Mouse (Mus musculus): ENCODE results near the gene Zfp800. TPM values are rescaled to one million over a fixed set of nuclear protein-coding genes. Genes with fewer than 3 reads are reported as not detected.

Gene Zfp800
- polyA plus RNA-seq (2016; fragmentation: Nextera tagmentation; extraction: Ambion mirVana) = 16.9 and 17.8 TPM in 2 replicates

DNA sequence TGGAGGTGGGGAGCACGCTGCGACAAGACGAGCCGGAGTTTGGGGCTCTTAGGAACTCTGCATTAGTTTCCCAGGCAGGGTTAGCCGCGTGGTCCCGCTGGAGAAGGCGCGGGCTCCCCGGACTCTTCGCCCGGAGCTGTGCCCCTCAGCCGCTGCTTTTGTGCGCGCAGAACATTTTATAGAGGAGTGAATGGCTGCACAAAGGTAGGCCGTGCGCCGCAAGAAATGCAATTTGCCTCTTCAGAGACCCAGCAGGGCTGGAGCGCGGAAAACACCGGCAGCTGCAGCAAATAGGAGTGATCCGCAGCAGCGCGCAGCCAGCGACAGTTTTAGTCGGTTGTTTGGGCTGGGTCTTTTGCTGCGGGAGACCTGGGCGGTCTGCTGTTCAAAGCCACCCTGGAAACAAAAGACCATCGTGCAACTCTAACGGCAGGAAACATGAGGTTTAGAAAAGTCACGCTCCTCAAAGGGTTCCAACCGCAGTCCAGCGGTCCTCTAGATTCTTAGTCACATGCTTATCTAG, at the start of gene Zfp800:
TSS of gene Zfp800 (minus strand) at position 325 of the 523 bp plus-strand sequence.
- peak; percentile 72 for DNase-seq (ENCODE audit: low spot score)
- peak within 1 kb of the TSS; percentile 59 for H3K4me3 ChIP-seq
- peaks cover 58% of the 10 kb centered on the region for H3K27me3 ChIP-seq (replicated peaks; ENCODE audit: low read depth, poor library complexity, severe bottlenecking)
- H3K36me3 ChIP-seq (replicated peaks) = no peaks in the 10 kb centered on the region
- H3K4me1 ChIP-seq = no peaks in the 10 kb centered on the region
- WGBS = under 1% methylated on average over 33 of the region's 33 CpGs
- 0 out of 2 replicates have a peak, but pooled peaks cover 6% of the 10 kb centered on the region for H3K9me3 ChIP-seq
- H3K27ac ChIP-seq (replicated peaks) = peak within 1 kb of the TSS; percentile 78

DNA sequence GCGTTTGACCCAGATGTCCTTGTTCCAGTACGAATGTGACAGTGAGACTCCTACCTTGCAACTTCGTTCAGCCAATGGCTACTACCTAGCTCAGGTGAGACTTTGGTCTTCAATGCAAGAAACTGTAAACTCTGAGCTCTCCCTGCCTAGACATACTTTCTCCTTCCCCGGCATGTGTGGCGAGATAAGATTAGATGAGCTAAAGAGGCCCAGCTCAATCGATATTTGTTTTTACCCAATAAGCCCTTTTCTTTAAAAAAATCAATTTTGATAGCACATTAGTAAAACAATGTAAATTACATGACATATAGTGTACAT, 33.7 kb upstream of the Zfp800 start:
- H3K27ac ChIP-seq (replicated peaks) = no peak overlapping the region
- H3K4me3 ChIP-seq = no peak overlapping the region
- no peak for DNase-seq (ENCODE audit: low spot score)
- no peaks in the 10 kb centered on the region for H3K4me1 ChIP-seq
- H3K9me3 ChIP-seq = no peaks in the 10 kb centered on the region
- peaks cover 10% of the 10 kb centered on the region for H3K36me3 ChIP-seq (replicated peaks)
- WGBS = 77% methylated on average over 6 of the region's 6 CpGs
- H3K27me3 ChIP-seq (replicated peaks; ENCODE audit: low read depth, poor library complexity, severe bottlenecking) = no peaks in the 10 kb centered on the region

DNA sequence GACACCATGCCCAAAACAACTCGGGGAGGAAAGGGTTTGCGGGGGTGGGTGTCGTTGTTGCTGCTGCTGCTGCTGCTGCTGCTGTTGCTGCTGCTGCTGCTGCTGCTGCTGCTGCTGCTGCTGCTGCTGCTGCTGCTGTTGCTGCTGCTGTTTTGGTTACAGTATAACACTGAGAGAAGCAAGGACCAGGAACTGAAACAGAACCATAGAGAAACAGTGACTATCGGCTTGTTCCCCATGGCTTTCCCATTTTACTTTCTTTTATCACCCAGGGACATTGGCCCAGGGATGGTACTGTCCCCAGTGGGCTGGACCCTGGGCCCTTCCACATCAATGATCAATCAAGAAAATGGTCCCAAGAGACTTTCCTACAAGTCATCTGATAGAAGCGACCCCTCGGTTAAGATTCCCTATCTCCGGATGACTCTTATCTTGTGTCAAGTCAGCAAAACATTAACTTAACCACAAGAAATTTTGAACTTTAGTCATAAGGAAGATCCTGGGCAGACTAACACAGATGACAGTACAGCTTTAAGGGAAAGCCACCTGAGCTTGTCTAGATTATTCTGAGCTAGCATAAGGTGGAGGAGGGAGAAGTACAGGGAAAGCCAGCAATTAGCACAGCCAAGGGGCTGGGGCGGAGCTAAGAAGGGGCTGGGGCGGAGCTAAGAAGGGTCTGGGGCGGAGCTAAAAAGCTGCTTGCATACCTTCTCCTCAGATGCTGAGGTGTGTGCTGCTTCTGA, 33.2 kb upstream of the Zfp800 start:
- 80% methylated on average over 10 of the region's 10 CpGs for WGBS
- no peak overlapping the region for H3K27ac ChIP-seq (replicated peaks)
- H3K36me3 ChIP-seq (replicated peaks) = peaks cover 14% of the 10 kb centered on the region
- no peaks in the 10 kb centered on the region for H3K27me3 ChIP-seq (replicated peaks; ENCODE audit: low read depth, poor library complexity, severe bottlenecking)
- no peaks in the 10 kb centered on the region for H3K9me3 ChIP-seq
- DNase-seq (ENCODE audit: low spot score) = no peak
- H3K4me3 ChIP-seq = no peak overlapping the region
- H3K4me1 ChIP-seq = no peaks in the 10 kb centered on the region

DNA sequence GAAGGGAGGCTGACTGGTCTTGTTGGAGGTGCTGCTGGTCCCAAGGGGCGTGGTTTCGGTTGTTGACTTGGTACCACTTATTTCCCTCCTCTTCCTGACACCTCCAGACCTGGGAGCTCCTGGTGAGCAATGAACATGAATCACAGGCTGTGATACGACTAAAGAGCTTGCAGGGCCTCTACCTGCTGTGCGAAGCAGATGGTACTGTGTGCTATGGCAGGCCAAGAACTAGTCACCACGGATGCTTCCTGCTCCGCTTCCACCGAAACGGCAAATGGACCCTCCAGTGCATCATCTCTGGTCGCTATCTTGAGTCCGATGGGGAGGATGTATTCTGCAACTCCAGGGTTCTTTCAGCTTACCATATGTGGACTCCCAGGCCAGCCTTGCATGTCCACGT, 32.1 kb upstream of the Zfp800 start:
- Histone ChIP-seq H3K27ac (replicated peaks) (no peak overlapping the region), H3K4me3 (no peak overlapping the region), H3K27me3 (replicated peaks; ENCODE audit: low read depth, poor library complexity, severe bottlenecking) (no peaks in the 10 kb centered on the region), H3K9me3 (no peaks in the 10 kb centered on the region), H3K4me1 (peaks cover 6% of the 10 kb centered on the region), H3K36me3 (replicated peaks) (peaks cover 24% of the 10 kb centered on the region)
- WGBS = 89% methylated on average over 11 of the region's 11 CpGs
- no peak for DNase-seq (ENCODE audit: low spot score)

DNA sequence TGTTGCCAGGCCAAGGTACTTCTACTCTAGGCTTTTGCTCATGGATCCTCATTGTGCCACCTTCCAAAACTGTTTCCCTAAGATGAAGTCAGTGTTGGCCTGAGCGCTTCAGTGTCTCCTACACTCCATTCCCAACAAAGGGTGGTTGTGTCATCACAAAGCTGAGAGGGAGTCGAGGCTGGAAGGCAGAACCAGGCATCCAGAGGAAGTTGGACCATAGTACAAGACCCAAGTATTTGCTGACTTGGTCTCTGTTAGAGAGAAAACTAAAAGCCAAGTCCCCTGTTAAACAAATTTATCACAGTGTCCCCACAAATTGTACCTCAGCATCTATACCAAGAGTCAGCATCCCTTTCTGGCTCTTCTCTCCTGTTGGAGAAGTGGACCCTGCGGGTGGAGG, 30.5 kb upstream of the Zfp800 start, which contains the start of gene Gcc1:
TSS of gene Gcc1 (minus strand) at position 101 of the 400 bp plus-strand sequence.
- DNase-seq (ENCODE audit: low spot score) = no peak
- 84% methylated on average over 3 of the region's 3 CpGs for WGBS
- no peak within 1 kb of the TSS for H3K27ac ChIP-seq (replicated peaks)
- H3K4me3 ChIP-seq = no peak within 1 kb of the TSS
- H3K9me3 ChIP-seq = no peaks in the 10 kb centered on the region
- no peaks in the 10 kb centered on the region for H3K27me3 ChIP-seq (replicated peaks; ENCODE audit: low read depth, poor library complexity, severe bottlenecking)
- peaks cover 16% of the 10 kb centered on the region for H3K4me1 ChIP-seq
- peaks cover 26% of the 10 kb centered on the region for H3K36me3 ChIP-seq (replicated peaks)

DNA sequence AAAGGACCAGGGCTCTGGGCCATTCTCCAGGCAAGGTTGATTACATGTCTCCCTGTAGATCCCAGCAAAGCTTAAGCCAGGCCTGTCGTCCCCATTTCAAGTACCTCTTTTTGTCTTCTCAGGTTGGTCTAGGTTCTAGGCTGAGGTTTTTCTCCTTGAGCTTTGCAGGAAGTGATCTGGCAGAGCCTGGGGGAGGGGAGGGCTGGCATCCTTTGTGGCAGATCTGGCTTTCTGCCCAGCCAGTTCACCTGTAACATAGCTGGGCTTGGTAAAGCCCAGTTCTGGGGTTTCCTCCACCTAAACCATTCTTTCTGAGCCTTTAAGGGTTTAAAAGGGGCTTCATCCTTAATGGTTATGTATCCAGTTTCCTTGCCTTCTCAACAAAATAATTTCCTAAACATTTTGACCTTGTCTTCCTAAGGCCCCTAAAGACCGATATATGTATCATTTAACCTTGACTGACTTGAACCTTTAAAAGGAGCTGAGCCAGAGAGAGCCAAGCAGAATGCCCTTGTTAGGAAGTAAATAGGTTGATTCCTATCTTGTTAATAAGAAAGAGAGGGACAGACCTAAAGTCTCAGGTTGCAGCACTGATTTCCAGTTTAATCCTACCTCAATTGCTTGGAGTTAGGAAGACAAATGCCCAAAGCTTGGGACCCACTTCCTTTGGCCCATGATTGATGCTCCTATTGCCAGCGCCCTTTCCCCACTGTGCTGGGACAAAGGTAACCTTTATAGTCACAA, 29.5 kb upstream of the Zfp800 start, which contains the start of gene Fscn3:
TSS of gene Fscn3 (plus strand) at position 694 of the 744 bp plus-strand sequence.
- Histone ChIP-seq H3K9me3 (no peaks in the 10 kb centered on the region), H3K36me3 (replicated peaks) (peaks cover 26% of the 10 kb centered on the region), H3K27ac (replicated peaks) (no peak within 1 kb of the TSS), H3K4me3 (no peak within 1 kb of the TSS), H3K27me3 (replicated peaks; ENCODE audit: low read depth, poor library complexity, severe bottlenecking) (no peaks in the 10 kb centered on the region), H3K4me1 (peaks cover 17% of the 10 kb centered on the region)
- DNase-seq (ENCODE audit: low spot score) = no peak
- 74% methylated on average over 3 of the region's 3 CpGs for WGBS

DNA sequence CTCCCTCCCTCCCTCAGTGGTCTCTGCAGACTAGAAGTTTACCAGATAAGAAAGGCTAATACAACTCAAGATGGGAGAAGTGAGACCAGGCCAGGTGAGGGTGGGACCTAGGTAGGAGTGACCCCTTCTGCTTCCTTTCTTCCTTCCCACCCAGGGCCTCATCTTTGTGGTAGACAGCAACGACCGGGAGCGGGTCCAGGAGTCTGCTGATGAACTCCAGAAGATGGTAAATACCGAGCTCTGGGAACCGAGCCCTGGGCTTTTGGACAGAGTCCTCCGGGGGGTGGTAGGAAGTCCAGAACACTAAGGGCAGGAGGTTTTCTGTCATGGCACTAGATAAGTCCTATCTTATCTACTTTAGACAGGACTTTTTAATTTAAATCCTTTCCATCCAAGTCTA, 27.2 kb upstream of the Zfp800 start:
- WGBS = 92% methylated on average over 6 of the region's 6 CpGs
- Histone ChIP-seq H3K27me3 (replicated peaks; ENCODE audit: low read depth, poor library complexity, severe bottlenecking) (no peaks in the 10 kb centered on the region), H3K9me3 (no peaks in the 10 kb centered on the region), H3K36me3 (replicated peaks) (peaks cover 26% of the 10 kb centered on the region), H3K4me3 (peak overlapping the region; percentile 91), H3K4me1 (peaks cover 35% of the 10 kb centered on the region), H3K27ac (replicated peaks) (no peak overlapping the region)
- no peak for DNase-seq (ENCODE audit: low spot score)

DNA sequence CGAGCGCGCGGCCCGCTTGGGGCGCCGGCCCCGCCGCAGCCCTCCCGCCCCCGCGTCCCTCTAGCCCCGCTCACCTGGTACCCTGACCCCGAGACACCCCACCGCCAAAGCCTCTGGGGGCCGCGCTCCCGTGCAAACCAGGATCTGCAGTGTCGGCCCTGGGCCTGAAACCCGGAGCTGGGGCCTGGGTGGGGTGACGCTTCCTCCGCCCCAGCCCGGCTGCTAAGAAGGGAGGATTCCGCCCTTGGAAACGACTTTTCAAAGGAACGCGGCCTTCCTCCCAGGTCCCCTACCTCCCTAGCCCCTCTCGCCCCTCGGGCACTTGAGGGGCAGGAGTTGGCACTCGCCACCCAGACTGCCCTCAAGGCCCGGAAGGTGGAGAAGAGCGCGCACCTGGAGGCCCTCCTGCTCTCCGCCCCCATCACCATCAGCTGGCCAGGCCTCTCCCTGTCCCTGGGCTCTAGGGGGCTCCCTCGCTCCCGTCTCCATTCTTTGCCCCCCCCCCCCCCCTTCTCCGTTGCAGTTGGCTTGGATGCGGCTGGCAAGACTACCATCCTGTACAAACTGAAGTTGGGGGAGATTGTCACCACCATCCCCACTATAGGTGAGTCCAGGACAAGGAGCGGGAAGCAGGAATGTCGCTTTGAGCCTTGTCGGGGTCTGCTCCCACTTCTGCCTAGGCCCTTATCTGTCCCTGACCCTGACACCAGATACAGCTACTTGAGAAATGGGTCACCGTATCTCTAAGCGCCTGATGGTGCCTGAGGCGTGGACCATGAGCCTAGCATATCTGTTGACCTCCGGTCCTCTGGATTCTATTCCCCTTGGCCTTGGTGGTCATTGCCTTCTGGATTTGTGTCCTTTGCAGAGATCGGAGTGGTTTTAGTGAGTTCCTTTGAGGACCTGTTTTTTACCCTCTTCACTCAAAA, 26.2 kb upstream of the Zfp800 start:
- peak; percentile 73 for DNase-seq (ENCODE audit: low spot score)
- peak overlapping the region; percentile 94 for H3K27ac ChIP-seq (replicated peaks)
- peaks cover 29% of the 10 kb centered on the region for H3K36me3 ChIP-seq (replicated peaks)
- no peaks in the 10 kb centered on the region for H3K27me3 ChIP-seq (replicated peaks; ENCODE audit: low read depth, poor library complexity, severe bottlenecking)
- 9% methylated on average over 46 of the region's 46 CpGs for WGBS
- peaks cover 41% of the 10 kb centered on the region for H3K4me1 ChIP-seq
- no peaks in the 10 kb centered on the region for H3K9me3 ChIP-seq
- peak overlapping the region; percentile 91 for H3K4me3 ChIP-seq

DNA sequence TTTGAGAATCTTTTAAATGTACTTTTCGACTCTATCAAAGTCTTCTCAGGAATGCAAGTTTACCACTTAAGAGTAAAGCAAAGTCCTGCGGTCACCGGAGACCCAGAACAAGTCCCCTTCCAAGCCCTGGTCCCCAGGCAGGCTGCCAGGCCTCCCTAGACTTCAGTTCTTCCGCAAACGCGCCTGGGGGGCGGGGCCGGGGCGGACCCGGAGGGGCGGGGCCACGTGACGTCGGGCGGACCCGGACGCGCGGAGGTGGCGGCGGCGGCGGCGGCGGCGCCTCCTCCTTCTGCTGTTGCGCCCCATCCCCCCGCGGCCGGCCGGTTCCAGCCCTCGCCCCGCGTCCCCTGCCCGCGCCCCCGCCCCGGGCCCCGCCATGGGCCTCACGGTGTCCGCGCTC, 25.5 kb upstream of the Zfp800 start, which contains the start of gene Arf5:
TSS of gene Arf5 (plus strand) at position 248 of the 400 bp plus-strand sequence.
- WGBS = 1% methylated on average over 40 of the region's 42 CpGs

DNA sequence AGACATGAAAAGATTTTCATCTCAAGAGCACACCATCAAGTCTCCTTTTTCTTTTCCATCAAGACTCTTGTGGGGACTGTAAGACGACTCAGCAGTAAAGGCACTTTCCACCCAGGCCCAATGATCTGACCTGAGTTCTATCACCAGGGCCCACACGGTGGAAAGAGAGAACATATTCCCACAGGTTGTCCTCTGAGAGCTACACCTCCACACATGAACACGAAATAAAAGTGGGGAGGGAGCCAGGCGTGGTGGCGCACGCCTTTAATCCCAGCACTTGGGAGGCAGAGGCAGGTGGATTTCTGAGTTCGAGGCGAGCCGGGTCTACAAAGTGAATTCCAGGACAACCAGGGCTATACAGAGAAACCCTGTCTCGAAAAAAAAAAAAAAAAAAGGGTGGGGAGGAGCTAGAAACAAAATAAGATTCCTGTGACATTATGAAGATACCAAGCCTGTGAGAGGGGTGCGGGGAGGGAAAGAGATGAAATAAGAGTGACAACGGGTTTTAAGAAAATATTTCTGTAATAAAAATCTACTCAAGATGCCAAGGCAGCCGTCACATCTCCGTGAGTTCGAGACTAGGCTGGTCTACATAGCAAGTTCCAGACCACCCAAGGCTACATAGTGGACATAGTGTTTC, 25.0 kb upstream of the Zfp800 start:
- Histone ChIP-seq H3K36me3 (replicated peaks) (peaks cover 42% of the 10 kb centered on the region), H3K27me3 (replicated peaks; ENCODE audit: low read depth, poor library complexity, severe bottlenecking) (no peaks in the 10 kb centered on the region), H3K27ac (replicated peaks) (no peak overlapping the region), H3K4me3 (peak overlapping the region; percentile 91), H3K9me3 (no peaks in the 10 kb centered on the region), H3K4me1 (peaks cover 41% of the 10 kb centered on the region)
- 76% methylated on average over 15 of the region's 15 CpGs for WGBS
- no peak for DNase-seq (ENCODE audit: low spot score)

More for the DNA sequence above, 25.5 kb upstream of the Zfp800 start, which contains the start of gene Arf5:
- Histone ChIP-seq H3K4me1 (peaks cover 41% of the 10 kb centered on the region), H3K9me3 (no peaks in the 10 kb centered on the region), H3K27ac (replicated peaks) (peak within 1 kb of the TSS; percentile 94), H3K27me3 (replicated peaks; ENCODE audit: low read depth, poor library complexity, severe bottlenecking) (no peaks in the 10 kb centered on the region), H3K4me3 (peak within 1 kb of the TSS; percentile 91), H3K36me3 (replicated peaks) (peaks cover 36% of the 10 kb centered on the region)
- DNase-seq (ENCODE audit: low spot score) = peak; percentile 95

DNA sequence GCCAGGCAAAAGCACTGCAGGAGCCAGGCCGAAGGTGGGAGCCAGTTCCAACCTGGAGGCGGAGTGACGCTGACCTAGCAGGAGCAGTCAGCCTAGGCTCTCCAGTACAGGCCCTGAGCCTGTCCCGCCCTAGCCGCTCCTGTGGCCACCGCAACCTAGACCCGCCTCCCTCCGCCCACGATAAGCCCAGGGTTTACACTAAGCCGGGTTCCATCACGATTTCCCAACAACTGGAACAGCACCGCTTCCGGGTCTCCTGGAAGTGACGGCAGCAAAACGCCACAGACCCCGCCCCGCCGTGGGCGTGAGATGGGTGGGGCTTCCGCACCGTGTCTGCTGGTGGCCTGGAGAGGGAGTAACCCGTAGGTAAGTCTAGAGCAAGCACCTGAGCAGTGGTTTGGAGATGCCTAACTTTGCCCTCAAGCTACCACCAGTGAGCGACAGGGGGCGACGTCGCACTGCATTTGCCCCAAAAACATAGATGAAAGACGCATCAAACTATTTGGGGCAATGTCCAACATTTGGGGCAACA, 23.7 kb upstream of the Zfp800 start:
- under 1% methylated on average over 27 of the region's 27 CpGs for WGBS
- peak; percentile 94 for DNase-seq (ENCODE audit: low spot score)
- Histone ChIP-seq H3K4me3 (peak overlapping the region; percentile 77), H3K27ac (replicated peaks) (peak overlapping the region; percentile 75), H3K27me3 (replicated peaks; ENCODE audit: low read depth, poor library complexity, severe bottlenecking) (no peaks in the 10 kb centered on the region), H3K4me1 (peaks cover 41% of the 10 kb centered on the region), H3K9me3 (no peaks in the 10 kb centered on the region), H3K36me3 (replicated peaks) (peaks cover 45% of the 10 kb centered on the region)

All from embryonic facial prominence, embryonic 10.5 days (tissue).